Mouse (Mus musculus) midbrain, embryonic 12.5 days (tissue): Measurements from ENCODE around the gene Hist1h4b. TPM values are rescaled to one million over a fixed set of nuclear protein-coding genes. Genes with fewer than 3 reads are reported as not detected.
A peak's percentile ranks its signal among the peaks of the same experiment; 100 is the strongest.
"Not testable (repeated sequence)": the region's sequence is repeated elsewhere in the genome, so short reads cannot be mapped to it uniquely, and the experiment has no call there.

Experiments used
- ATAC-seq: fragments of 200-750 bp; cut with Nextera tagmentation; 2 replicates; pipeline ENCODE4 v1.8.0; 2017; ENCODE audit warnings: low read depth, moderate TSS enrichment, moderate library complexity; ENCODE audit not compliant: low FRiP score
- H3K27ac ChIP-seq: fragments of 300-500 bp; sonication (generic); replicated peaks from 2 replicates; pipeline ENCODE4 v1.5.1; 2016; ENCODE audit warnings: mild to moderate bottlenecking
- H3K27me3 ChIP-seq: fragments of 300-500 bp; sonication (generic); 2 replicates; pipeline ENCODE4 v1.6.1; 2016; ENCODE audit warnings: mild to moderate bottlenecking
- H3K36me3 ChIP-seq: fragments of 300-500 bp; sonication (generic); 2 replicates; pipeline ENCODE4 v1.6.1; 2016
- H3K4me1 ChIP-seq: fragments of 300-500 bp; sonication (generic); 2 replicates; pipeline ENCODE4 v1.6.1; 2016
- H3K4me2 ChIP-seq: fragments of 300-500 bp; sonication (generic); replicated peaks from 2 replicates; pipeline ENCODE4 v1.6.1; 2016; ENCODE audit warnings: mild to moderate bottlenecking, moderate library complexity
- H3K4me3 ChIP-seq: fragments of 300-500 bp; sonication (generic); 2 replicates; pipeline ENCODE4 v1.5.1; 2016; ENCODE audit warnings: mild to moderate bottlenecking
- H3K9ac ChIP-seq: fragments of 300-500 bp; sonication (generic); replicated peaks from 2 replicates; pipeline ENCODE4 v1.6.1; 2016; ENCODE audit warnings: mild to moderate bottlenecking, moderate library complexity
- H3K9me3 ChIP-seq: fragments of 300-500 bp; sonication (generic); 2 replicates; pipeline ENCODE4 v1.6.1; 2016; ENCODE audit warnings: mild to moderate bottlenecking
- WGBS: fragments of 180-500 bp; shearing (Covaris S2); methylation state at CpG from one replicate; pipeline ENCODE4 v1.1.7; 2016; 5-methylcytosine and 5-hydroxymethylcytosine counted together
- polyA plus RNA-seq: library from polyadenylated mRNA; unstranded; fragments of >200 nt; fragmentation: Nextera tagmentation; extraction: Ambion mirVana; gene quantifications from 2 replicates; pipeline ENCODE4 v1.2.1, GENCODE M21; 2016

The Hist1h4b gene
- polyA plus RNA-seq, 1 experiment from 2014 or later, result 5.0 TPM

DNA sequence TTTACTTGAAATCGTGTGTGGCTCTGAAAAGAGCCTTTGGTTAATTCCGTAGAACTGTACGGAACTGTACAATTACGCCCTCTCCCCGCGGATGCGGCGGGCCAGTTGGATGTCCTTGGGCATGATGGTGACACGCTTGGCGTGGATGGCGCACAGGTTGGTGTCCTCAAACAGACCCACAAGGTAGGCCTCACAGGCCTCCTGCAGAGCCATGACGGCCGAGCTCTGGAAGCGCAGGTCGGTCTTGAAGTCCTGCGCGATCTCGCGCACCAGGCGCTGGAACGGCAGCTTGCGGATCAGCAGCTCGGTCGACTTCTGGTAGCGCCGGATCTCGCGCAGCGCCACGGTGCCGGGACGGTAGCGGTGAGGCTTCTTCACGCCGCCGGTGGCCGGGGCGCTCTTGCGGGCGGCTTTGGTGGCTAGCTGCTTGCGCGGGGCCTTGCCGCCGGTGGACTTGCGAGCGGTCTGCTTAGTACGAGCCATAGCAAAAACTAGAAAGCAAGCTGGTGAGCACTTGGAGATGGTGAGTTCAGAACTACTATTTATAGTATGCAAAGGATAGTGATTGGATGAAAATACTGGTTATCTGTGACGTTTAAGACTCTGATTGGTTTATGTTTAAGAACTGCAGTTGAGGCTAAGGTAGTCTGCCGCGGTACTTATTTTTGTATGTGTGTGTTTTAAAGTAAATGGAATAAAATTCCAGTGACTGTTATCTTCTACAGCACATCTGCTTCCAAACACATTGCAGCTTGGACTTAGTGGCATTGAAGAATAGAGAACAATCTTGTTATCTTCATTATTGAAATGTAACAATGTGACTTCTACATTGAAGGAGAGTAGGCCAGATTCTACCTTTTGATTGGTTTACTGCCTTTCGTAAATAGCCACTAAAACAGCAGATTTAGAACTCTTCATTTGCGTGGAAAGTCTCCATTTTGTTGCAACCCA, 5.3 kb downstream of the Hist1h4b start, which contains the start of gene Hist1h3a:
Gene Hist1h3a (minus strand): TSS at position 516 of the 951 bp plus-strand sequence.
- peaks cover 32% of the 10 kb centered on the region for H3K4me1 ChIP-seq
- not testable (repeated sequence) for H3K36me3 ChIP-seq, H3K9me3 ChIP-seq, H3K27me3 ChIP-seq
- peak; percentile 69 for ATAC-seq
- H3K4me3 ChIP-seq, result peak within 1 kb of the TSS; percentile 58
- H3K27ac ChIP-seq, result peak within 1 kb of the TSS; percentile 90
- H3K9ac ChIP-seq, result peak within 1 kb of the TSS; percentile 41
- under 1% methylated on average over 27 of the region's 52 CpGs for WGBS
- H3K4me2 ChIP-seq, result peak within 1 kb of the TSS; percentile 73

DNA sequence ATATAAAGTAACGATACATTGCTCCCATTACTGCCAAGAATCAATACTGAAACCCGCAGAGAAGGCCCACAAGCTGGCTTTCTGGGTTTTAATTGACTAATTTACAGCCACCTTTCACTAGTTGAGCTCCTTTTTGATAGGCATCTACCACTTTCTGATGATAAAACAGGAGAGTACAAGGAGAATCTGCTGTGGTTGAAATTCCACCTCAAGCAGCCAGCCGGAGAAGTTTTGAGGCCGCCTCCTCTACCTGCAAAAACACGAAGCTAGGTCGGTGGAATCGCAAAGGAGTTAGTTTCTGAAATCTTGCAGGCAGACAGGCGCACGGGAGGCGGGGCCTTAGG, 6.4 kb downstream of the Hist1h4b start:
- H3K4me2 ChIP-seq, result peak overlapping the region; percentile 73
- H3K36me3 ChIP-seq, result no peaks in the 10 kb centered on the region
- peak overlapping the region; percentile 25; the same call in 1 of the 2 replicates for H3K9ac ChIP-seq
- 0% methylated on average over 10 of the region's 10 CpGs for WGBS
- H3K27ac ChIP-seq, result peak overlapping the region; percentile 90
- H3K27me3 ChIP-seq, result no peaks in the 10 kb centered on the region
- ATAC-seq, result no peak
- H3K4me1 ChIP-seq, result peaks cover 28% of the 10 kb centered on the region
- peak overlapping the region; percentile 58 for H3K4me3 ChIP-seq
- no peaks in the 10 kb centered on the region for H3K9me3 ChIP-seq

DNA sequence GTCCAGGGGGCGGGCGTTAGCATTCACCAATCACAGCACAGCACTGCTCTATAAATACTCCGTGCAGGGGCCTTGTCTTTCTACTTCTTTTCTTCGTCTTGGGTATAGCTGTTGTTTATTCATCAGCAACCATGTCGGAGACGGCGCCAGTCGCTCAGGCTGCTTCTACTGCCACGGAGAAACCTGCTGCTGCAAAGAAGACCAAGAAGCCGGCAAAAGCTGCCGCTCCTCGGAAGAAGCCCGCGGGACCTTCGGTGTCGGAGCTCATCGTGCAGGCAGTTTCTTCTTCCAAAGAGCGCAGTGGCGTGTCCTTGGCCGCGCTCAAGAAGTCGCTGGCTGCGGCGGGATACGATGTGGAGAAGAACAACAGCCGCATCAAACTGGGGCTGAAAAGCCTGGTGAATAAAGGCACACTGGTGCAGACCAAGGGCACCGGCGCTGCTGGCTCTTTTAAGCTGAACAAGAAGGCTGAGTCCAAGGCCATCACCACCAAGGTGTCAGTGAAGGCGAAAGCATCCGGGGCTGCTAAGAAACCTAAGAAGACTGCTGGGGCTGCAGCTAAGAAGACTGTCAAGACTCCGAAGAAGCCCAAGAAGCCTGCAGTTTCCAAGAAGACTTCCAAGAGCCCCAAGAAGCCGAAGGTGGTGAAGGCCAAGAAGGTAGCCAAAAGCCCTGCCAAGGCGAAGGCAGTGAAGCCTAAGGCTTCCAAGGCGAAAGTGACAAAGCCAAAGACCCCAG, 6.9 kb downstream of the Hist1h4b start, which contains the start of gene Hist1h1a:
Gene Hist1h1a (plus strand): TSS at position 81 of the 738 bp plus-strand sequence.
- Histone ChIP-seq H3K4me1 (peaks cover 28% of the 10 kb centered on the region), H3K36me3 (no peaks in the 10 kb centered on the region), H3K9ac (peak within 1 kb of the TSS; percentile 71), H3K4me3 (peak within 1 kb of the TSS; percentile 58), H3K4me2 (peak within 1 kb of the TSS; percentile 73), H3K27ac (peak within 1 kb of the TSS; percentile 90), H3K9me3 (no peaks in the 10 kb centered on the region), H3K27me3 (no peaks in the 10 kb centered on the region)
- peak; percentile 75 for ATAC-seq
- WGBS, result 3% methylated on average over 34 of the region's 34 CpGs

DNA sequence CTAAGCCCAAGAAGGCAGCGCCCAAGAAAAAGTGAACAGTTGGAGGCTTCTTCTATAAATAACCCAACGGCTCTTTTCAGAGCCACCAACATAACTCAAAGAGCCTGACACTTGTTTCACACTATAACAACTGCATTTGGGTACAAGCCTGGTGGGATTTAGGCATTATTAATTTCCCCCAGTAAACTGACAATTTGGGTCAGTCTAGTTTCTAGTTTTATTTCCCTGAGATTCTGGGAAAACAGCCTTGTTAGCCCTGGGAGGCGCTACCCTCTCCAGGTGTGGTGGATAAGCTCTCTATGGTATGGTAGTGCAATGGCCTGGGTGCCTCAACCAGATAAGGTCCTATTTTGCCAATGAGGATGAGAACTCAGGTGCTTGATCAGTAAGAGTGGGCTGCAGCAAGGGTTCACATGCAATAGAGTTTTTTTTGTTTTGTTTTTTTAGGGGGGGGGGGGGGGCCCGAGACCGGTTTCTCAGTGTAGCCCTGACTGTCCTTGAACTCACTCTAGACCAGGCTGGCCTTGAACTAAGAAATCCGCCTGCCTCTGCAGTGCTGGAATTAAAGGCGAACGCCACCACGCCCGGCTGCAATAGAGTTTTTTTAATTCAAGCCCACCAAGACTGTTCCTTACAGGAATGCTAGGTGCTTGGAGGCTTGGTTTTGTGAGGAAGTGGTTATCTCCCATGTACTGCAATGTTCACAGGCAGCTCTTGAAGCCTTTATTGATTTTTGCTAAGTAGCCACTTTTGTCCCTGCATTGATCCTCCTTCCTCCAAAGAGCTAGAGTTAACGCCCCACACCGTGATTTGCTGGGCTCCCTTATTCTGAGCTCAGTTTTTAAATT, 7.7 kb downstream of the Hist1h4b start:
- Histone ChIP-seq H3K27ac (peak overlapping the region; percentile 90), H3K27me3 (no peaks in the 10 kb centered on the region), H3K9me3 (no peaks in the 10 kb centered on the region), H3K4me3 (peak overlapping the region; percentile 58), H3K4me1 (peaks cover 28% of the 10 kb centered on the region), H3K4me2 (peak overlapping the region; percentile 73), H3K36me3 (no peaks in the 10 kb centered on the region), H3K9ac (peak overlapping the region; percentile 71)
- WGBS, result 31% methylated on average over 12 of the region's 12 CpGs
- ATAC-seq, result no peak

DNA sequence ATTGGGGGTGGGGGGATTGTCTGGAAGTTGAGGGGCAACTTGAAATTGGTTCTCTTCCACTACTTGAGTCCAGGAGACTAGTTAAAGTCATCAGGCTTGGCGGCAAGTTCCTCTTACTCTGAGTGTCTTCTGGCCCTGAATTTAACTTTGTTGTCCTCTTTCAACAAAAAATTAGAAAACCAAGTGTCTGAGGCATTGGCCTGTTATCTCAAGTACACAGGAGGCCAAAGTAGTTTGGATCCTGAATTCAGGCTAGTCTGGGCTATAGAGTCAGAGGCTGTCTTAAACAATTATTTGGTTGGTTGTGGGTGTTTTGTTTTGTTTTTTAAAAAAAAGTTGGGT, 8.3 kb downstream of the Hist1h4b start:
- Histone ChIP-seq H3K4me2 (no peak overlapping the region), H3K27me3 (no peaks in the 10 kb centered on the region), H3K27ac (no peak overlapping the region), H3K9me3 (no peaks in the 10 kb centered on the region), H3K4me3 (no peak overlapping the region), H3K4me1 (peaks cover 24% of the 10 kb centered on the region), H3K9ac (no peak overlapping the region), H3K36me3 (no peaks in the 10 kb centered on the region)
- 63% methylated on average over 1 of the region's 1 CpGs for WGBS
- no peak for ATAC-seq

DNA sequence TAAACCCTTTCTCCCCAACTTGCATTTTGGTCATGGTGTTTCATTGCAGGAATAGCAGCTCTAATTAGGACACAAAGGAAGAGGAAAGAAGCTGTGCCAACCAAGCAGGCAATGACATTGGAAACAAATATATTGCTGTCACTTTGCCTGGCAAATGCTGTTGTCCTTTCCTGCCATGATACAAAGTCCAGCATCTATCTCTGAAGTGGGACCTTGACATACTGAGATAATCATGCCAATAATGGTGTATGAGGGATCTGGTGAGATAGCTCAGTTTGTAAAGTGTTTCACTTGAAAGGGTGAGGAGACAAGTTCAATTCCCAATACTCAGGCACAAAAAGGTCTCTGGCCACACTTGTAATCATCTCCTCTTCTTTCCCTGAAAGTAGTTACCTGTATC, 10.0 kb downstream of the Hist1h4b start:
- ATAC-seq, result no peak
- Histone ChIP-seq H3K4me3 (no peak overlapping the region), H3K36me3 (no peaks in the 10 kb centered on the region), H3K9ac (no peak overlapping the region), H3K4me1 (peaks cover 15% of the 10 kb centered on the region), H3K27me3 (no peaks in the 10 kb centered on the region), H3K4me2 (no peak overlapping the region), H3K27ac (no peak overlapping the region), H3K9me3 (no peaks in the 10 kb centered on the region)

DNA sequence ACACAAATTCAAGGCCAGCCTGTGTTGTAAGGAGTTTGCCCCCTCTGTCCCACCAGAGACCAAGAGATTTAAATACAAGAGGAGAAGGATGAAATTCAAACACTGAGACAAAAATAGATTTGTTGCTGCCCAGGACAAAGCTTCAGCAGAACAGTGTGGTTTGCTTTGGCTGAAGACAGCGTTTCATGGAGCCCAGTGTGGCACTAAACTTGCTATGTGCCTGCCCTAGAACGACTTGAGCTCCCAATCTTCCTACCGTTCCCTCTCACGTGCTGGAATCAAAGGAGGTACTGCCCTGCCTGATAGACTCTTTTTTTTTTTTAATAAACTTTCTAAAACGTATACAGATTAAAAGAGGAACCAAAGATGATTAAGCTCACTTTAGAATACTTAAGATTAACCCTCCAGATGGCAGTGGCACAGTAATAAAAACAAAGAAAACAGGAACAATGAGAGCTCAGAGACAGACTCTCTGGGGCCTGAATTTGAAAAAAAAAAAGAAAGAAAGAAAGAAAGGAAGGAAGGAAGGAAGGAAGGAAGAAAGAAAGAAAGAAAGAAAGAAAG, 12.1 kb downstream of the Hist1h4b start:
- H3K9ac ChIP-seq, result no peak overlapping the region
- H3K27me3 ChIP-seq, result no peaks in the 10 kb centered on the region
- peaks cover 12% of the 10 kb centered on the region for H3K4me1 ChIP-seq
- no peak for ATAC-seq
- H3K4me2 ChIP-seq, result no peak overlapping the region
- no peaks in the 10 kb centered on the region for H3K9me3 ChIP-seq
- 31% methylated on average over 5 of the region's 5 CpGs for WGBS
- no peak overlapping the region for H3K27ac ChIP-seq
- H3K36me3 ChIP-seq, result no peaks in the 10 kb centered on the region
- H3K4me3 ChIP-seq, result no peak overlapping the region

DNA sequence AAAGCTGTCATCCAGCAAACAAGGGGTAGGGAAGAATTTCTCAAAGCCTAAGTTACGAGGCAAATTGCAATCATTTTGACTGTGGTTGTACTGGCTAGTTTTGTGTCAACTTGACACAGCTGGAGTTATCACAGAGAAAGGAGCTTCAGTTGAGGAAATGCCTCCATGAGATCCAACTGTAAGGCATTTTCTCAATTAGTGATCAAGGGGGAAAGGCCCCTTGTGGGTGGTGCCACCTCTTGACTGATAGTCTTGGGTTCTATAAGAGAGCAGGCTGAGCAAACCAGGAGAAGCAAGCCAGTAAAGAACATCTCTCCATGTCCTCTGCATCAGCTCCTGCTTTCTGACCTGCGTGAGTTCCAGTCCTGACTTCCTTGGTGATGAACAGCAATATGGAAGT, 12.8 kb downstream of the Hist1h4b start, which contains the start of gene Trim38:
Gene Trim38 (plus strand): TSS at position 301 of the 400 bp plus-strand sequence.
- H3K27me3 ChIP-seq, H3K9ac ChIP-seq, H3K4me1 ChIP-seq, H3K4me2 ChIP-seq, H3K9me3 ChIP-seq, H3K4me3 ChIP-seq, ATAC-seq, H3K36me3 ChIP-seq, H3K27ac ChIP-seq: not testable (repeated sequence)
- 86% methylated on average over 2 of the region's 2 CpGs for WGBS

DNA sequence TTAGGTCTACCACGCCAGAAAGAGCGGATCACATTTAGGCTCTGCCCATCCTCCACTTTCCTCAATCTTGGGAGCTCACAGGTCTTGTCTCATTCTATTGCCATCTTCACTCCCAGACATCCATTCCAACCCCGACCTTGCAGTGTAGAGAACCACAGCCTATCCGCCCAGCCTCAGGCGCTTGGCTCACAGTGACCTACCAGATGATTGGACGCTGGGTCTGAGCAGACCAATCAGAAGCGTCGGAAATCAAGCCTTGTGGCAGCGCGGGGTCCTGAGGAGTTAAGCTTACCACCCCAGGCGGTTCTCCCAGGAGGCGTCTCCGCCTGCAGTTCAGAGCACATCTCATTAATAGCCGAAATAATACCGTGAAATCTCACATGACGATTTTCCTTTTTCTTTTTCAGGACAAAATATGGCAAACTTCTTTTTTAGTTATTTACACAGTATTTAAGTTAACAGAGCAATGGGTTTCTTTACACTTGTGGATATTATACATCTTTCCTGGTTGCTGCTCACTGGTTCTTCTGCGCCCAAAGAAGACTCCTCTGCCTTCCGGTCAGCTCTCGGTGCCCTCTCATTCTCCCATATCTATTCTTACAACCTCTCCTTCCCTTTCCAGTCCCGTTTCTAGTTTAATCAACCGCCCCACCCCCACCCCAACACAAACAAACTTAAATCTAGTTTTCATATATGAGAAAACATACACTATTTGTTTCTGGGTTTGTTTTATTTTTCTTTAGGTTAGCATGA, 15.9 kb downstream of the Hist1h4b start:
- H3K9me3 ChIP-seq, result no peaks in the 10 kb centered on the region

DNA sequence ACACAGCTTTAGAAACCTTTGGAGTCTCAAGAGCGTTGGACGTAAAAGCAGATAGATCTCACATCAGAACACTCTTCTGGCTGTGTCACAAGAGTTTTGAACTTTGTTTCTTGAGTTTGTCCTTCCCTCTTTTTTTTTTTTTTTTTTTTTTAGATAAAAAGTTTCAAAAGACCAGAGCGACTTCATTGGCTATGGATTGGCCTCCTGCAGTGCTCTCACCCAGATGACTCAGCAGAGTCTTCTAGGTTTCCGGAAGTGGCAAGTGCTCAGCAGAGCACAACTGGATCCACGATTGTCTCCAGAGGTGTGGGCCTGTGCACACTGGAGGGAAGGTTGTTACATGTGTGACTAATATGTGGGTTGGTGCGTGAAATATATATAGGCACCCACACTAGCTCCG, 21.5 kb downstream of the Hist1h4b start:
- Histone ChIP-seq H3K4me2 (no peak overlapping the region), H3K36me3 (no peaks in the 10 kb centered on the region), H3K27ac (no peak overlapping the region), H3K4me3 (no peak overlapping the region), H3K9me3 (no peaks in the 10 kb centered on the region), H3K27me3 (no peaks in the 10 kb centered on the region), H3K4me1 (no peaks in the 10 kb centered on the region), H3K9ac (no peak overlapping the region)
- no peak for ATAC-seq
- WGBS, result 94% methylated on average over 7 of the region's 7 CpGs

More for the DNA sequence above, 15.9 kb downstream of the Hist1h4b start:
- H3K9ac ChIP-seq, result no peak overlapping the region
- no peaks in the 10 kb centered on the region for H3K27me3 ChIP-seq
- H3K4me3 ChIP-seq, result no peak overlapping the region
- H3K4me1 ChIP-seq, result peaks cover 4% of the 10 kb centered on the region
- WGBS, result 20% methylated on average over 21 of the region's 21 CpGs
- no peaks in the 10 kb centered on the region for H3K36me3 ChIP-seq
- peak; percentile 96 for ATAC-seq
- H3K4me2 ChIP-seq, result peak overlapping the region; percentile 40
- H3K27ac ChIP-seq, result no peak overlapping the region

DNA sequence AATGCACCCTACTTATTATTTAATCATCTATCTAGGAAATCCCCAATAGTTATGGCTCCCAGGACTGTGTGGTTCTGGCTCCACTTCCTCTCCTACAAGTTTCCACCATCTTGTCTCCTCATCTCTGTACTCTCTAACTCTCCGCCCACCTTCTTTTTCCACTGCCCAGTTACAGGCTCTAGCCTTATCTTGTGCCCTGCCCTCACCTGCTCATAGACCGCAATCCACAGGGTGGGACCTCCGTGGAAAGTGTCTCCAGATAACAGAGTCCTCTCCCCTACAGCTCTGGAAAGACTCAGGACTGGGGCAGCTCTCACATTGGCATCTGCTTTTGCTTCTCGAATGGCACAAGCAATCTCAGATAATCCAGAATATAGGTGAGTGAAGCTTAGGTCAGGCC, 22.2 kb downstream of the Hist1h4b start:
- H3K27me3 ChIP-seq, result no peaks in the 10 kb centered on the region
- no peaks in the 10 kb centered on the region for H3K9me3 ChIP-seq
- WGBS, result 87% methylated on average over 4 of the region's 4 CpGs
- no peak overlapping the region for H3K9ac ChIP-seq
- no peaks in the 10 kb centered on the region for H3K36me3 ChIP-seq
- no peak overlapping the region for H3K4me3 ChIP-seq
- ATAC-seq, result no peak
- no peaks in the 10 kb centered on the region for H3K4me1 ChIP-seq
- H3K27ac ChIP-seq, result no peak overlapping the region
- H3K4me2 ChIP-seq, result no peak overlapping the region
